Mouse (Mus musculus) heart, adult 2 months (tissue): ENCODE results near the gene Dnal4. TPM values are rescaled to one million over a fixed set of nuclear protein-coding genes. Genes with fewer than 3 reads are reported as not detected.
A peak's percentile ranks its signal among the peaks of the same experiment; 100 is the strongest.

Experiments
- DNase-seq, 2 experiments: peaks; one replicate each; pipeline ENCODE4 v3.0.0; 2021
- H3K27ac ChIP-seq: fragments of 200-600 bp; 2 replicates; pipeline ENCODE4 v1.8.1; 2022
- H3K27me3 ChIP-seq: fragments of 200-500 bp; 2 replicates; pipeline ENCODE4 v1.6.1; 2012; ENCODE audit warnings: mild to moderate bottlenecking, low read length, inconsistent platforms, mixed read lengths; ENCODE audit not compliant: control insufficient read depth, insufficient read depth
- H3K36me3 ChIP-seq: fragments of 200-500 bp; 2 replicates; pipeline ENCODE4 v1.6.1; 2012; ENCODE audit warnings: low read length, inconsistent platforms; ENCODE audit not compliant: control insufficient read depth, insufficient read depth
- H3K4me1 ChIP-seq: fragments of 200-500 bp; 2 replicates; pipeline ENCODE4 v1.6.1; 2011; ENCODE audit warnings: low read length; ENCODE audit not compliant: control insufficient read depth, insufficient read depth
- H3K4me3 ChIP-seq: fragments of 200-600 bp; 2 replicates; pipeline ENCODE4 v1.8.1; 2022
- H3K79me2 ChIP-seq: fragments of 200-500 bp; replicated peaks from 2 replicates; pipeline ENCODE4 v1.6.1; 2012; ENCODE audit warnings: mild to moderate bottlenecking, inconsistent platforms, low read length, moderate library complexity, mixed read lengths; ENCODE audit not compliant: control insufficient read depth, insufficient read depth
- H3K9ac ChIP-seq: fragments of 200-500 bp; 2 replicates; pipeline ENCODE4 v1.6.1; 2012; ENCODE audit warnings: low read depth, mild to moderate bottlenecking, control low read depth, inconsistent platforms, low read length, mixed read lengths
- CTCF ChIP-seq: fragments of 200-600 bp; IDR thresholded peaks from 2 replicates; pipeline ENCODE4 v1.8.1; 2022; ENCODE audit warnings: antibody characterized with exemption, mild to moderate bottlenecking, moderate library complexity
- EP300 ChIP-seq: fragments of 200-500 bp; IDR thresholded peaks from 2 replicates; pipeline ENCODE4 v1.6.1; 2011; ENCODE audit warnings: low read depth, low read length, control low read depth; ENCODE audit not compliant: insufficient read depth
- POLR2A ChIP-seq: fragments of 200-500 bp; IDR thresholded peaks from 2 replicates; pipeline ENCODE4 v1.6.1; 2011; ENCODE audit warnings: mild to moderate bottlenecking, low read depth, low read length, control low read depth; ENCODE audit not compliant: insufficient read depth
- WGBS: fragments of 180-500 bp; shearing (Covaris S2); methylation state at CpG from one replicate; pipeline ENCODE4 v1.1.7; 2018; 5-methylcytosine and 5-hydroxymethylcytosine counted together
- intact Hi-C: fragments of 180-260 bp; cut with DNase I; formaldehyde crosslinking; loops from one replicate; pipeline ENCODE4 v1.15.1; 2025
- polyA plus RNA-seq: library from polyadenylated mRNA; depleted of rRNA; stranded (reverse); fragments of >200 nt; gene quantifications from 2 replicates; pipeline ENCODE4 v1.2.3, GENCODE M21; 2012
- total RNA-seq, 2 experiments: library from RNA; stranded (reverse); gene quantifications; 2 replicates each; pipeline ENCODE4 v1.2.3; 2021

The Dnal4 gene
- total and polyA plus RNA-seq, 3 experiments: 19.3 to 43.0 (median 21.7) TPM

DNA sequence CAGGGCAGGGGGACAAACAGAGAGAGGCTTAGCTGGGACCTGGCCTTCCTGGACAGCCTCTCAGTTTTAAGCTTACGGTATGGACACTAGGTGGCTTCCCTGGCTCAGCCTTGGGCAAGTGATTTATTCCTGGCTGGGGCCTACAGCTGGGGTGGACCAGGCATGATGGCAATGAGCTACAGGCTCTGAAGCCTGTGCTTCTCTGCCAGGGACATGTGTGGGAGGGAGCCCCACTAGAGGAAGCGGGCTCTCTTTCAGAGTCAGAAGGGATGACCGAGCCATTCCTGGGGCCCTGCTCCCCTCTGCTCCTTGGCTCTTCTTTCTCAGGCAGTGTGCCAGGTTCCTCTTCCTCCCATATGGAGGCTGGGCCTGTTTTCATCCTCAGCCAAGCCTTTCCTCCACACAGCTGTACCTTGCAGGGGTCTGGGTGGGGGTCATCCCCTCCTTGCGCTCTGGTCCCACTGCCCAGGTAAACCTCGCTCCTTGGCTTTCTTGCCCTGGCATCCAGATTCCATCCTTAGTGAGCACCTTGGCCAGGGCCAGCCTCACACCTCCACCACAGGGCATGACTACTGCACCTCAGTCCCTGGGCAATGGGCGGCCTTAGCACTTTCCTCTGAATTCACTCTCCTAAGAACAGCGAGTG is 13.9 kb downstream of the Dnal4 start:
- 76% methylated on average over 7 of the region's 7 CpGs for WGBS
- Histone ChIP-seq H3K27me3 (no peaks in the 10 kb centered on the region), H3K4me3 (no peak overlapping the region), H3K36me3 (no peaks in the 10 kb centered on the region), H3K79me2 (no peaks in the 10 kb centered on the region), H3K4me1 (peaks cover 16% of the 10 kb centered on the region), H3K27ac (no peak overlapping the region), H3K9ac (no peak overlapping the region)
- DNase-seq: peak in 1 of 2 experiments; percentile 22
- intact Hi-C loops: no loop called here
- TF ChIP-seq POLR2A (no peak), CTCF (0 out of 2 replicates have a peak, but pooled peaks have one; percentile 16), EP300 (no peak)

- Histone ChIP-seq H3K4me3 (no peak overlapping the region), H3K9ac (no peak overlapping the region), H3K27ac (no peak overlapping the region), H3K79me2 (no peaks in the 10 kb centered on the region), H3K4me1 (peaks cover 11% of the 10 kb centered on the region), H3K36me3 (no peaks in the 10 kb centered on the region), H3K27me3 (no peaks in the 10 kb centered on the region)
- no peak for TF ChIP-seq POLR2A
- no peak for TF ChIP-seq CTCF
- no peak for TF ChIP-seq EP300
- 91% methylated on average over 9 of the region's 9 CpGs for WGBS
- no peak for DNase-seq
- intact Hi-C loops: no loop called here
Measured at GRCm38 (mm10) chr15:79763001-79763400, 14.6 kb downstream of the Dnal4 start.

- 92% methylated on average over 6 of the region's 6 CpGs for WGBS
- Histone ChIP-seq H3K4me3 (no peak overlapping the region), H3K4me1 (peaks cover 10% of the 10 kb centered on the region), H3K27ac (no peak overlapping the region), H3K27me3 (no peaks in the 10 kb centered on the region), H3K36me3 (no peaks in the 10 kb centered on the region), H3K9ac (no peak overlapping the region), H3K79me2 (no peaks in the 10 kb centered on the region)
- DNase-seq: no peak
- TF ChIP-seq EP300 (no peak), CTCF (no peak), POLR2A (no peak)
- intact Hi-C loops: no loop called here
Measured at GRCm38 (mm10) chr15:79760956-79761355, 16.7 kb downstream of the Dnal4 start.

DNA sequence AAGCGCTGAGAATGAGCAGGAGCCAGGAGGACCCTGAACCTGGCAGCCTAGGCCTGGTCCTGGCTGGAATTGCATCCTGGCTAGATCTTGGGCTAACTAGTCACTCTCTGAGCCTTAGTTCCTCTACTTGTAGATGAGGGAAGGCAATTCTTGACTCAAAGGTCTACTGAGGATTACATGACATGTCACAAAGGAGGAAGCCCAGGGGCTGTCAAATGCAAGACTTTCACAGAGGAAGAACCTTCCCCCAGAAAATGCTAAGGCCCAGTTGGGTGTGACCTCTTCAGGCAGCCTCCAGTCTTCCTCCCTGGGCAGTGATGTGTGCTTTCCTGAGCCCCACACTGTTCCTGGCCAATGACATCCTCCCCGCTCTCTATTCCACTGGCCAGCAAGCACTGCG is 20.5 kb downstream of the Dnal4 start:
- Histone ChIP-seq H3K4me1 (peaks cover 3% of the 10 kb centered on the region; the same call in 1 of the 2 replicates), H3K4me3 (no peak overlapping the region), H3K79me2 (no peaks in the 10 kb centered on the region), H3K36me3 (no peaks in the 10 kb centered on the region), H3K9ac (no peak overlapping the region), H3K27me3 (no peaks in the 10 kb centered on the region), H3K27ac (no peak overlapping the region)
- no peak for DNase-seq
- TF ChIP-seq CTCF: no peak
- TF ChIP-seq EP300: no peak
- TF ChIP-seq POLR2A: no peak
- intact Hi-C loops: no loop called here
- WGBS: 88% methylated on average over 3 of the region's 3 CpGs

DNA sequence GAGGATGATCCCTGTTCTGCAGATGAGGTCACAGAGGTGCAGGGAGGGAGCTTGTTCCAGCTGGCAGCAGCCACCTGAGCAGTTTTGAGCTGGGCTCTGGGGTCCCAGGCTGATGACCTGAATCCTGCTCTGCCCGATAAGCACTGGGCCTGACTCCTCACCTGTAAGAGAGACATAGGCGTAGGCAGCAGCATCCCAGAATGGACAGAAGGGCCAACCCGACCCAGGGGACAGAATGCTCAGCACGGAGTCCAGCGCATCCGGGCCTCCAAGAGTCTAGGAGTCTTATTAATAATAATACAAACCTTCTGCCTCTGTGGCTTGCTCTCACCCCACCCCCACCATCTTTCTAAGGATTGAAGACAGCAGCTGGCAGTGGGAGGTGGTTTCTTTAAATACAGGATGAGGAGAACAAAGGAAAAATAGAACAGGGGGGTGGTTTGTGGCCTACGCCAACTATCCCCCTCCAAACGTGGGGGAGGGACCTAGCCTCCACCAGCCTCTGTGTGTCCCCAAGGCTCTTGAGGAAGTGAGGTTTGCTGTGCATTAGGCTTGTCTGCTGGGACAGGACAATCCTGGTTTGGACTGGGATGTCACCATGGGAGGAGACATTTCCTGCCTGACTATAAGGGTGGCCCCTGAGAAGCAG is 21.5 kb downstream of the Dnal4 start:
- TF ChIP-seq EP300: no peak
- TF ChIP-seq POLR2A: no peak
- TF ChIP-seq CTCF: no peak
- H3K4me1 ChIP-seq: peaks cover 3% of the 10 kb centered on the region; the same call in 1 of the 2 replicates
- no peak overlapping the region for H3K27ac ChIP-seq
- no peak overlapping the region for H3K9ac ChIP-seq
- DNase-seq: no peak
- H3K27me3 ChIP-seq: no peaks in the 10 kb centered on the region
- 51% methylated on average over 8 of the region's 8 CpGs for WGBS
- H3K4me3 ChIP-seq: no peak overlapping the region
- H3K36me3 ChIP-seq: no peaks in the 10 kb centered on the region
- no peaks in the 10 kb centered on the region for H3K79me2 ChIP-seq
- intact Hi-C loops: no loop called here

DNA sequence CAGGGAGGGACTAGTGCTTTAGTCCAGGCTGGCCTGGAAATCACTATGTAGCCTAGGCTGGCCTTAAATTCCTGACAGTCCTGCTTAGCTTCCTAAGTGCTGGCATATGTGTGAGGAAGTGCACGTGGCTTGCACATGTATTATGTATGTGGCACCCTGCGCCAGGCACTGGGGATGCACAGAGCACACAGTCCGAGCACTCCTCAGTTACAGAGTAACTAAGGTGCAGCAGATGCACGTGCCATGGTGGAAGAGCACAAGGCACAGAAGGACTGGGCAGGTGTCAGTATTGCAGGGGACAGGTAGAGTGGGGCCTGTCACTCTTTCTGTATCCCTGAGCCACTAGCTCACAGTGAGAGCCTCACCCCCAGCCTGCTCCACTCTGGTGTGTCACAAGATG is 22.5 kb downstream of the Dnal4 start:
- TF ChIP-seq EP300: no peak
- no peak for TF ChIP-seq POLR2A
- TF ChIP-seq CTCF: no peak
- H3K36me3 ChIP-seq: no peaks in the 10 kb centered on the region
- DNase-seq: no peak
- H3K4me1 ChIP-seq: peaks cover 3% of the 10 kb centered on the region; the same call in 1 of the 2 replicates
- no peak overlapping the region for H3K4me3 ChIP-seq
- H3K27ac ChIP-seq: no peak overlapping the region
- no peaks in the 10 kb centered on the region for H3K27me3 ChIP-seq
- 91% methylated on average over 4 of the region's 4 CpGs for WGBS
- no peaks in the 10 kb centered on the region for H3K79me2 ChIP-seq
- intact Hi-C loops: no loop called here
- H3K9ac ChIP-seq: no peak overlapping the region
